Mouse (Mus musculus): ENCODE data around the gene Dkkl1.
"Not testable (repeated sequence)": the region's sequence is repeated elsewhere in the genome, so short reads cannot be mapped to it uniquely, and the experiment has no call there.

Gene Dkkl1

DNA sequence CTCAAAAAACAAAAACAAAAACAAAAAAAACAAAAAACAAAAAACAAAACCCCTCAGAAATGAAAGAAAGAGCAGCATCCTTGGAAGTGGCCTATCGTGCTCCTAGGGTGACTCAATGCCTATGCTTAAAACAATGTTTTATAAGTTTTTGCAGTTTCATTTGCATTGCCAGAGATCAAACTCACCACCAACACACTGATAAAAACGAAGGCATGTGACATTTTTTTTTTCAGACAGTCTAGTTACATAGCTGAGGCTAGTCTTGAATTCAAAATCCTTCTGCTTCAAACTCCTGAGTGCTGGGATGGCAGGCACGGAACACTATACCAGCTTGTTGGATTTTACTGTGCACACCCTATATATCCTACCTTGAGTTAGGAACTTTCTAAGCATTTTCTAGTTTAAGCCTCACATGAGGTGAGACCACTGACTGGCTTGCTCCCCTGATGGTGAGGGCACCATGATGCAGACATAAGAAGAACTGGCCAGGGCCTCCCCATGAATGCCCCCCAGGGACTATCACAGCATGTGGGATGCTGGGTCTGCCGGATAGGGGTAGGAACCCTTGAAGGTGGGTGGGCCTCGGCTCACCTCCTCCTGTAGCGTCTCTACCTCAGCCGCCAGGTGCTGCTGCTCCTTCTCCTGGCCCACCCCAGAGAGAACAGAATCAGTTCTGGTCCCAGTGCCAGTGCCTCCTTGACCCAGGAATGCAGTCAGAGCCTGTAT is 19.2 kb downstream of the Dkkl1 start:
- DNase-seq, result no peak

DNA sequence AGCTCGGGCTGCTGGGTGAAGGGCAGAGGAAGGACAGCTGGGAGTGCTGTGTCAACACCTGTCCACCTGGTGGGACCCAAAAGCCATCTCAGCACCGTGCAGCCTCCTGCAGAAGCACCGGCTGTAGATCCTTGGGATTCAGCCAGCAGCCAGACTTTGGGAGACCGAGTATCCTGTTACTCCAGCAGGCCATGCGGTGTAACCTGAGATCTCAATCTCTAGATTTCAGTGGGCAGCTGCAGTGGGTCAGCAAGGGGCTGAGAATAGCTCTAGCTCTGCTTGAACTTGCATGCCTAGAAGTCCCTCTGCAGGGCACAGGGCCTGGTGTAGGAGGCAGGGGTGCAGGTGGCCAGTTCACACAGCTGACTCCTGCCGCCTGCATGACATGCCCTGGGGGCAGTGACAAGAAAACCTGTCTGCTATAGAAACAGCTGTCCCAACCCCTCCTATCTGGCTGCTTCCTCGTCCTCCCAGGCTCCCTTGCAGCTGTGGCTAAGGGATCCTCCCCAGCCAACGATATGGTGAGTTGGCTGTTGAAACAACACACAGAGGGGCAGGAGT is 20.1 kb downstream of the Dkkl1 start:
- no peak for DNase-seq

DNA sequence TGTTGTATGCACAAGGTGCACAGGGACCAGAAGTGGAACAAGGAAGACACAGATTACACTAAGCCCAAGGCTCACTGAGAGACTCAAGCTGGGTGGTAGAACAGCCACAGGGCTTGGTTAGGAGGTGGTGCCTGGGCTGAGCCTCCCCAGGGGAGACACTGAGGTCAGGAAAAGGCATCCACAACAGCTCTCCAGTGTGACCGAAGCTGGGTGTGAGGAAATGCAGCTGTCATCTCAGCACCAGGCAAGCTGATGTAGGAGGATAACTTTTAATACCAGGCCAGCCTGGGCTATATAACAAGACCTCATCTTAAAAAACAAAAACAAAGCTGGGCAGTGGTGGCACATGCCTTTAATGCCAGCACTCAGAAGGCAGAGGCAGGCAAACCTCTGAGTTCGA is 20.8 kb downstream of the Dkkl1 start:
- no peak for DNase-seq

DNA sequence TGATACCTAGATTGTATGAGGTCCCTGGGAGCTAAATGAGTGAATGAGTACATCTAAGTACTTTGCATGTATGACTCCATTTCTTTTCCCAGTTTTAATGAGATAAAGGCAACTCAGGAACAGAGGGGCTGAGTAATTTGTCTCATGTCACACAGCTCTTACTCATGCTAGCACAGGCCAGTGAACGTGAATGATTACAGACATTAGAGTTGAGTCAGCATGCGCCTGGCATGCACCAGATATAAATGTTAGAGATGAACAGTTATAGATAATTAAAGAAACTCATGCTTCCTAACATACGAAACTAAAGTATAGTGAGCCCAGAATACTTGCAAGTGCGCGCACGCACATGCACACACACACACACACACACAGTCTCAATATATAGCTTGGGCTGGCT is 21.8 kb downstream of the Dkkl1 start:
- no peak for DNase-seq

DNA sequence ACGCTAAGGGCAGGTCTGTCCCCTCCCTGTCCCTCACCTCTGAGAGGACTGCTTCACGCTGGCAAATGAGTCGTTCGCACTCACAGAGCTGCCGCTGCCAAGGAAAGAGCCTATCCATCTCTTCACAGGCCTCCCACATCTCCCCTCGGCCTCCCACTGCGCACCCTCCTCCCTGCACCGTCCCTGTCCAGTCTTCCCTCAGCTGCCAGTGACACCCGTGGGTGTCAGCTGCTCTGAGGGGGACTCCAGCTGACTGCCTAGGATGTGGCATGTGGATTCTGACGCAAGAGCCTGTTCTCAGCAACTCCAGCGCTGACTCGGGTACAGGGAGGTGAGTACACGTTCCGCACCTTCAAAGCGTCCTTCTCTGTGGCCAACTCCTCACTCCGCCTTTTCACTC is 22.3 kb downstream of the Dkkl1 start:
- no peak for DNase-seq

DNA sequence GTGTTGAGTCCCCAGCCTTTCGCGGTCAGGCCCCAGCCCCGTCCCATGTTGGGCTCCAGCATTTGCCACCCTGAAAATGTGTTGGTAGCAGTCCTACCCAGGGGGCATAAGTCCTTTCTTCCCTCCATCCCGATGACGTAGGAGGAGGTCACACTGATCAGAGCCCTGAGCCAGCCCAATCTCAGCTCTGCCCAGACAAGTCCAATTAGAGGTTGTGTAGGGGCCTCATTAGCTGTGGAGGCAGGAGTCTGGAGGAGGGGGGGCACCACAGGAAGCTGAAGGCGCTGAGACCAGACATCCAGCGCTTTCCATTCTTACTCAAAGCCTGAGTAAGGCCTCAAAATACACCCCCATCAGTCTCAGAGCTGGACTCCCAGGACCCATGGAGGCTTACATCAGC is 26.0 kb downstream of the Dkkl1 start:
- DNase-seq, result no peak

DNA sequence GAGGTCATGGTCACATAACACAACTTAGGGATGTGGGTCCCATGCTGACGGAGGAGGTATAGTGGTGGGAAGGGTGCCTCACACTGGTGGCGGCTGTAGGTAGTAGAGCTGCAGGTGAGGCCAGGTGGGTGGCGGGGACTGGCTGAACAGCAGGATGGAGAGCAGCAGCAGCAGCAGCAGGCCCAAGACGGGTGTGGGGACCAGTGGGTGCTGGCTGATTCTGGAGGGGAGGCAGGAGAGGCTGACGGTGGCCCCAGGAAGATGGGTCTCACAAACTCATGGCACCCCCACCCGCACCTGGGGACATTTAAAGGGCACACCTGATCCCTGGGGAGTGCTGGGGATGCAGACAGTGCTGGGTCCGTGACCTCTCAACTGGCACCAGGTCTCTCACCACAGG is 28.3 kb downstream of the Dkkl1 start:
- DNase-seq, result no peak

DNA sequence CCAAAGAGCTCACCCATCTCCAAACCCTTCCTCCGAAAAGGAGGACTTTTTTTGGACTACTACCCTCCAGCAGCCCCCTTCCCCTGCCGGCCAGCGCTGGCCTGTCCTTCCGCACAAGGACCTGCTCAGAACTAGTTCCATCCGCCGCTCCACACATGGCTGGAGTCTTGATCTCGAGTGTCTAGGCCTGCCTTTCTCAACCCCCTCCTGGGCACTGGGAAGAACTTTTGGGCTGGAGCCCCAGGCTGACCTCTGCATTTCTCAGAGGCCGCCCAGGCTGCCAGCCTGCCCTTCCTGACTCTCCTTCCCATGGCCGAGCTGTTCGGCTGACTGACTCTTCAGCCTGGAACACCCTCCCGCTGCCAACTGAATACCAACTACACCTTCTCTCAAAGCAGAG is 29.3 kb downstream of the Dkkl1 start:
- peak; percentile 32 to 69 for DNase-seq

DNA sequence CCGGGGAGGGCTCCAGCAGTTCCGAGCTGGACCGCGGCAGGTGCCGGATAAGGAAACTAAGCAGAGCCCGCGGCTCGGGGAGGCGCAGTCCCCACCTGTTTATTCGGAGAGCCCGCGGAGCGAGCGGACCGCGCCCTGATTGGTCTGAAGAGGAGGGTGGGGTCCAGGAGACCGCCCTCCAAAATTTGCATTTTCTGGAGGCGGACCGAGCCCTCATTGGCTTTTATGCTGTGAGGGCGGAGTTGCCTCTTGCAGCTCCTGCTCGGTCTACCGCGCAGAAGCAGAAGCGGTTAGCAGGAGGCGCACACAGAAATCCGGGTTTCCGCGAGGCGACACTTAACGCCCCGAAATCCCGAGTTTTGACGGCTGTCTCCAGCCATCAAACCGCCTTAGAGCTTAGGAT is 29.7 kb downstream of the Dkkl1 start:
- peak; percentile 91 to 97 for DNase-seq

DNA sequence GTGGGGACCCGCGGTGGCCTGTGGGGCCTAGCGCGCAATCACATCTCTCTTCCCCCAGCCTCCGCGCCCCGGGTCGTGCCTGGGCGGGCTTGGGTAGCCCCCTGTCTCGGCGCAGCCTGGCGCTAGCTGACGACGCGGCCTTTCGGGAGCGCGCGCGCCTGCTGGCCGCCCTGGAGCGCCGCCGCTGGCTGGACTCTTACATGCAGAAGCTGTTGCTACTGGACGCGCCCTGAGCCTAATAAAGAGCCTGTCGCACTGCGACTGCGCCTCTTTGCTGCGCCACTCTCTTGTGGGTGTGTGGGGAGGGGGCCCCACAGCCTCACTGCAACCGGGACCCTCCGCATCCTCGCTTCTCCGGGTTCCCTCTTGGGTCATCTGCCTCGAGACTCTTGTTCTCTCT is 30.4 kb downstream of the Dkkl1 start:
- no peak for DNase-seq

DNA sequence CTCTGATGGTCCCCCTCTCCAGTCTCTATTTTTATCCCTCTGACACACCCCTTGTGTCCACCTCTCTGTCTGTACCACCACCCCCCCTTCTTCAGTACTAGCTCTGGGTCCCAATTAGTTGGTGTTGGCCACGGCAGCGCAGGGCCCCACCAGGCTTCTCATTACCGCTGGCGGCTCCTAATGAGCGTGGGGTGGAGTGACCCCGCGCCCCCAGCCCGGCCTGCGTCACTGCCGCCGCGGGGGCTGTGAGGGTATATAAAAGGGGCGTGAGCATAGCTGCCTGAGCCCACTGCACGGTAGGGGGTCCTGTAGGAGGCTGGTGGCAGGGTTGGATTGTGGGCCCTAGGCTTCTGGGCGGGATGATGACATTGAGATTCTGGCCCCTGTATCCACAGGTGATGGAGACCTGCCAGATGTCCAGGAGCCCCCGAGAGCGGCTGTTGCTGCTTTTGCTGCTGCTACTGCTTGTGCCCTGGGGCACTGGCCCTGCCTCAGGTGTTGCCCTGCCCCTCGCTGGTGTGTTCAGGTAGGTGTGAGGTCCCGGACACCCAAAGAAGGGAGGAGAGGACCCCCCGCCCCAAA is 31.0 kb downstream of the Dkkl1 start, which contains the start of gene Pth2:
Pth2 (plus strand) TSS at position 100 of the 582 bp plus-strand sequence.
- no peak for DNase-seq

DNA sequence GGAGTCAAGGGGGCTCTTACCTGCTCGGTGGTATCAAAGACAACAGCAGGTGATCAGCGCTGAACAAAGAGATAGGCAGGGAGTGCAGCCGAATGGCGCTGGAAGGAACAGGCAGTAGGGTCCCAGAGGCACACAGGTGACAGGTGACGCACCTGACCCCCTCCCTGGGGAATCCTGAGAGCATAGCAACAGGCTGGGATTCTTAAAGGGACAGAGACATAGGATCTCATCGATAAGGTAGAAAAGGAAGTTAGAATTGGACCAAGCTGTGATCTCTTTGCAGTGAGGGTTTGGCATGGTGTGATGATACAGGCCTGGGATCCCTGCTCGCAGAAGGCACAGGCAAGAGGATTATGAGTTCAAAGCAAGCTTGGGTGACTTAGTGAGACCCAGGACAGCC is 32.5 kb downstream of the Dkkl1 start, which contains the start of gene Gfy:
Gfy (minus strand) TSS at position 101 of the 400 bp plus-strand sequence.
- DNase-seq, result no peak

DNA sequence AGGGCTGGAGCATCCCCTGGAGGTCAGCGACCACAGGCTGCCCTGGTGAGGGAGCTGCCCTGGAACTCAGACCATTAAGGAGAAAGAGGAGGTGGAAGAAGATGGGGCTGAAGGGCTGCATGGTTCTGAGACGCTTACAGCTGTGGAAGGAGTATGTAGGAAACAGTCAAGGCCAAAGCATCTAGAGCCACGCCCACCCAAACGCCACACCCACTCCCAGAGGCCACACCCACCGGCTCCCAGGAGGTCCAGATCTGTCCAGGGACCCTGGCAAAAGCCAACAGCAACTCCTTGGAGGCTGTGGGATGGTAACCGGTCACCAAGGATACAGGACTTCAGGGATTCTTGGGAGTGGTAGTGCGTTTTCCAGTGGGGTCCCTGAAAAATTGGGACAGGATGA is 33.4 kb downstream of the Dkkl1 start:
- no peak for DNase-seq

DNA sequence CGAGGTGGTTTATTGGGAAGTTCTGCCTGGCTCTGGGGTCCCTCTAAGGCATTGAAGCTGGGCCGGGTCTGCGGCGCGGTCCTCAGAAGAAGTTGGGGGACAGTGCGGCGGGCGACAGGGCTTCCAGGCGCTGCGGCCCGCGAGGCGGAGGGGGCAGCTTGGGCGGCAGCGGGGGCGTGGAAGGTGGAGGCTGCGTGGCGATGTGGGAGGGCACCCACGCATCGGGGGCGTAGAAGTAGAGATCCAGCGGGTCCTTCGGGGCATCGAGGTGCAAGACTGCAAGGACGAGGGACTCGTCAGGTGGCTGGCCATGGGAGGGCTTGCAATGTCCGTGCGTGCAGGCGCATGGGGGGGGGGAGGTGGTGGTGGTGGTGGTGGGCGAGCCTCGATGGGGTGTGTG is 35.6 kb downstream of the Dkkl1 start:
- no peak for DNase-seq

DNA sequence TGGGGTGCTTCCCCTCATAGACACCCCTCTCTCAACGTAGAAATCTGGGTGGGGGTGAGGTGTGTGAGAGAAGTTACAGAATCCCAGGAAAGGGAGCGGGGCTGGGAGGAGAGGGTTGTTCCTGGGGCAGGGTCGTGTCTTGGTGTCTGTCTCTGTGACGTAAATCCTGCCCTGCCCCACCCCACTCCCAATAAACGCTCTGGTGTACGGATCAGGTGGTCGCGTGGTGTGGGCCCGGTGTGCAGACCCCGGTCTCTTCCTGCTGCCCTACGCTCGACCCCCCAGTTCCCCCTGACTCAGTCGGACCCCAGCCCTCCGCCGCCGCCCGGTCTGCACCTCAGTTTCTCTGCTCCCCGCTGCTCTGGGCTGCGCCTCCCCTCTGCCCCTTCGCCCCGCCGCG is 36.0 kb downstream of the Dkkl1 start:
- no peak for DNase-seq

DNA sequence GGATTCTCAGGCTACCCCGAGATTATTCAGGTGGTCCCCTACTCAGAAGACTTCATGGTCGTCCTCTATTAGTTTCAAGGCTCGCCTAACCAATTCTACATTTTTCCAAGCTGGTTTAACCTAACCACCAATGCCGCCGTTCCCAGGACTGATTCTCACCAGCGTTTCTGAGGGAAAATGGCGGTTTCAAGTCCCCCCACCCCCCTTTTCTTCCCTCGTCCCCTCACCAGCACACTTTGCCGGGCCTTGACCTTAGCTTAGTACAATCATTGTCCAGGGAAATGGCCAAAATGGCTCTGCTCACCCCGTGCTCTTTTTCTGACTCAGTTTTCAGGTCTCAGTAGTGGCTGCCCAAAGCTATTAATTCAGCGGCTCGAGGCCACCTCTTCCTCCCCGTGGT is 36.5 kb downstream of the Dkkl1 start:
- no peak for DNase-seq

DNA sequence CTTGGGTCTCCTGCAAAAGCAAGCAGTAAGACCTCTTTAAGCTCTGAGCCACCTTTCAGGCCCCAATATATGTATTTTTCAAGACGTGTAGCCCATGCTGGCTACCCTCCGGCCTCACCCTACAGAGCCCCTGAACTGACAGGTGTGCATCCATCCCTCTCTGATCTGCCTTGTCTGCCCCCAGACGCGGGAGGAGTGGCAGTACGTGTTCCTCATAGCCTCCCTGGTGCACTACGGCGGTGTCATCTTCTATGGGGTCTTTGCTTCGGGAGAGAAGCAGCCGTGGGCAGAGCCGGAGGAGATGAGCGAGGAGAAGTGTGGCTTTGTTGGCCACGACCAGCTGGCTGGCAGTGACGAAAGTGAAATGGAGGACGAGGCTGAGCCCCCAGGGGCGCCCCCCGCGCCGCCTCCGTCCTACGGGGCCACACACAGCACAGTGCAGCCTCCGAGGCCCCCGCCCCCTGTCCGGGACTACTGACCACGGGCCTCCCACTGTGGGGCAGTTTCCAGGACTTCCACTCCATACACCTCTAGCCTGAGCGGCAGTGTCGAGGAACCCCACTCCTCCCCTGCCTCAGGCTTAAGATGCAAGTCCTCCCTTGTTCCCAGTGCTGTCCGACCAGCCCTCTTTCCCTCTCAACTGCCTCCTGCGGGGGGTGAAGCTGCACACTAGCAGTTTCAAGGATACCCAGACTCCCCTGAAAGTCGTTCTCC is 37.2 kb downstream of the Dkkl1 start:
- no peak for DNase-seq

DNA sequence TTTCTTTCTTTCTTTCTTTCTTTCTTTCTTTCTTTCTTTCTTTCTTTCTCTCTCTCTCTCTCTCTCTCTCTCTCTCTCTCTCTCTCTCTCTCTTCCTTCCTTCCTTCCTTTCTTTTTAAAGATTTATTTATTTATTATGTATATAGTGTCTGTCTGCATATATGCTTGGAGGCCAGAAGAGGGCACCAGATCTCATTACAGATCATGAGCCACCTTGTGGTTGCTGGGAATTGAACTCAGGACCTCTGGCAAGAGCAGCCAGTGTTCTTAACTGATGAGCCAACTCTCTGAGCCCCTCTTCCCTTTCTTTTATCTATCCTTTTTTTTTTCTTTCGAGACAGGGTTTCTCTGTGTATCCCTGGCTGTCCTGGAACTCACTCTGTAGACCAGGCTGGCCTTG is 38.2 kb downstream of the Dkkl1 start:
- DNase-seq, result not testable (repeated sequence)

DNA sequence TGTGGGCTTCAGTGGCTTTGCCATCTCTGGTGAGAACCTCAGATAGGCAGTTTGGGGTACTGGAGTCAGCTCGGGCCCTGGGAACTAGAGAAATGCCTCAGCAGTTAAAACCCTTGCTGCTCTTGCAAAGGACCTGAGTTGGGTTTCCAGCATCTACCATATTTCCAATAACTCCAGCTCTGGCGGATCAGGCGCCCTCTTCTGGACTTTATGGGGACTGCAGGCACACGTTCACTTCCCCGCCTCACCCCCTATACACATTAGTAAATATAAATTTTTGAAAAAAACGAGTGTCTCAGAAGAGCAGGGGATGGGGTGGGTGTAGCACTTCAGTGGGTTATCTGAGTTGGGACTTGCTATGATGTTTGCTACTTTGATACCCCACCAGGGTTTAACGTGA is 39.0 kb downstream of the Dkkl1 start:
- DNase-seq, result peak in 1 of 2 experiments; percentile 29

DNA sequence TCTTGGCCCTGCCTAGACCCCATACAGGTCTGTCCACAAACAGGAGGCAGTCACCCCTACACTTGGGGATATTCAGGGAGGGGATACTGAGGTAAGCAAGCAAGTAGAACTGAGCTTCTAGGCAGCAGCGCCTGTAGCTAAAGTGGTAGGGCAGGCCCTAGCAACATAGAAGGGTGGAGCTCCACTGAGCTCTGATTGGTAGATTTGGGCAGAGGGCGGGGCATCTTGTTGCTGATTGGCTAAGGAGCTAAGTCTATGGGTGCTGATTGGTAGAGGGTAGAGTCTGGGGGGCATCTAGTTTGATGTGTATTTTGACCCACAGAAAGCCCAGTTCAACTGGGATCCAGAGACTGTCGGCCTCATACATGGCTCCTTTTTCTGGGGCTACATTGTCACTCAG is 42.5 kb downstream of the Dkkl1 start:
- no peak for DNase-seq

DNA sequence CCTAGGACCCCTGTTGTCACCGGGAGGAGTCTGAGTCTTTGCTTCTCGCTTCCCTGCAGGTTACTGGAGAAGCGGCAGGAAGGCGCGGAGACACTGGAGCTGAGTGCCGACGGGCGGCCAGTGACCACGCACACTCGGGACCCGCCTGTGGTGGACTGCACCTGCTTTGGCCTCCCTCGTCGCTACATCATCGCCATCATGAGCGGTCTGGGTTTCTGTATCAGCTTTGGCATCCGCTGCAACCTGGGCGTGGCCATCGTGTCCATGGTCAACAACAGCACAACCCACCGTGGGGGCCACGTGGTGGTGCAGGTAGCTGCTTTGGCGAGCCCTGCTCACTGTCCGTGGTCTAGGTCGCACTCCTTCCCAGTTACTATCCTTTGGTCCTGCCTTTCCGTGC is 43.3 kb downstream of the Dkkl1 start:
- DNase-seq, result no peak

DNA sequence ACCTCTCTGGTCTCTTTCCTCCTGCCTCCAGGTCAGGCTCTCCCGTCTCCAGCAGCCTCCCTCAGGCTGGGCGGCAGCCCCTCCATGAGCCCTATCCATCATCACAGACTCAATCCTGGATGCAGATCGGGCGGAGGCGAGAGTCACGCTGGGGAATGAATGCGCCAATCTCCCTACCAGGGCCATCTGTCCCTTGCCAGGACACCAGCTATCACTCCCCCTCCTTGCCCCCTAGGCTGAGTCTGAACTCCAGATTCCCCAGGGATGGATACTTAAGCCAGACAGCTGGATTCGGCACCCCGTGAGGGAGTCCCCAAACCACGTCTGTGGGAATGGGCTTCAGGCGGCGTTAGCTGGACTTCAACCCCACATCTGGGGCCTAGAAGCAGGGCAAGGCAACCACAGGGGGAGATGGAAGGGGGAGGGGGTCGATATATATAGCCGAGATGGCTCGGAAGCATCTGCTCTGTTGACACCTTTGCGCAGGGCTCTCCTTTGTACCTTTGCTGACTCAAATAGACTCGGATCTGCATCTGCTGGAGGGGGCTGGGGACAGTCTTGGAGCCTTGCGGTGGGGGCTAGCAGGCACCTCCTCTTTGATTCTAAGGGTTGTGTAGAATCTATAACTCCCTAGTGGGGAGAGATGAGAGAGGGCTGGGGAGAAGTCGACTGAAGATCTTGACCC is 44.0 kb downstream of the Dkkl1 start:
- no peak for DNase-seq

DNA sequence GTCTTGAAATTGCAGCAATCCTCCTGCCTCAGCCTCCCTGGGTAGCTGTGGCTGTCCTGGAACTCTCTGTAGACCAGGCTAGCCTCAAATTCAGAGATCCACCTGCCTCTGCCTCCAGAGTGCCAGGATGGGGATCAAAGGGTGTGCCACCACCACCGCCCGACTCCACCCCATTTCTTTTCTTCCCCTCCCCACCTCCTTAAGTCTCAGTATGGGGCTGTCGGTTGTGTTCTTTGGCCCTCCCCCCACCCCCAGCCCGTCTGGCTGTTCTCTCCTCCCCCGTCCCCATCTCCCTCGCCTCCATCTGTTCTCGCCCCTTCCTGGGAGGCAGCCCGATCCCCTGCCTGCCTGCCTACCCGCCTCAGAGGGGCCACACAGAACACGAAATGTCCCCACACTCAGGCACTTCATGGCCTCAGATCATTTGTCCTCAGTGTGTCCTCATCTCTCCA is 45.0 kb downstream of the Dkkl1 start:
- DNase-seq, result no peak
